Mouse (Mus musculus) frontal cortex, postnatal 14 days (tissue): ENCODE data around the gene Ovol3.
A peak's percentile ranks its signal among the peaks of the same experiment; 100 is the strongest.
"Not testable (repeated sequence)": the region's sequence is repeated elsewhere in the genome, so short reads cannot be mapped to it uniquely, and the experiment has no call there.

Source experiments
- DNase-seq, 2 experiments: peaks; one replicate each; pipeline ENCODE4 v3.0.0; 2022; ENCODE audit warnings: low spot score in 2 of 2

Ovol3 gene

GRCm38 (mm10) chr7:30235625-30236024, at the start of gene Ovol3:
Gene Ovol3 (minus strand): TSS chr7:30235725.
- DNase-seq, result no peak

- no peak for DNase-seq
These were observed 47.2 kb upstream of the Ovol3 start for GRCm38 (mm10) chr7:30282740-30283139.

- DNase-seq, result no peak
These were observed 46.0 kb upstream of the Ovol3 start for GRCm38 (mm10) chr7:30281522-30281921.

GRCm38 (mm10) chr7:30280670-30281138, 45.2 kb upstream of the Ovol3 start:
- peak; percentile 77 to 83 for DNase-seq

GRCm38 (mm10) chr7:30279951-30280669, 44.6 kb upstream of the Ovol3 start, which contains the start of the genes Thap8 and Wdr62:
Gene Thap8 (plus strand): TSS chr7:30280094.
Gene Wdr62 (minus strand): TSS chr7:30280419.
- DNase-seq, result peak; percentile 83 to 88

- no peak for DNase-seq
These were observed 44.0 kb upstream of the Ovol3 start for GRCm38 (mm10) chr7:30279536-30279935.

GRCm38 (mm10) chr7:30278911-30279310, 43.4 kb upstream of the Ovol3 start:
- no peak for DNase-seq

- no peak for DNase-seq
These were observed 38.9 kb upstream of the Ovol3 start for GRCm38 (mm10) chr7:30274383-30274782.

- no peak for DNase-seq
These were observed 34.1 kb upstream of the Ovol3 start for GRCm38 (mm10) chr7:30269641-30270040.

- DNase-seq, result no peak
These were observed 31.3 kb upstream of the Ovol3 start for GRCm38 (mm10) chr7:30266780-30267179.

GRCm38 (mm10) chr7:30265935-30266334, 30.4 kb upstream of the Ovol3 start:
- DNase-seq, result no peak

- no peak for DNase-seq
These were observed 30.0 kb upstream of the Ovol3 start for GRCm38 (mm10) chr7:30265531-30265930.

GRCm38 (mm10) chr7:30265041-30265440, 29.5 kb upstream of the Ovol3 start:
- no peak for DNase-seq

- no peak for DNase-seq
These were observed 16.7 kb upstream of the Ovol3 start for GRCm38 (mm10) chr7:30251956-30252954.

- DNase-seq, result not testable (repeated sequence)
These were observed 1.8 kb upstream of the Ovol3 start for GRCm38 (mm10) chr7:30237374-30237773.

- DNase-seq, result no peak
These were observed 434 bp downstream of the Ovol3 start for GRCm38 (mm10) chr7:30235091-30235490.

GRCm38 (mm10) chr7:30234276-30234858, 1.2 kb downstream of the Ovol3 start:
- DNase-seq, result no peak

GRCm38 (mm10) chr7:30233387-30233786, 2.1 kb downstream of the Ovol3 start:
- DNase-seq, result peak in 1 of 2 experiments; percentile 19

- DNase-seq, result peak; percentile 37 to 50
These were observed 2.8 kb downstream of the Ovol3 start for GRCm38 (mm10) chr7:30232631-30233148.

- peak; percentile 97 to 99 for DNase-seq
These were observed 3.7 kb downstream of the Ovol3 start, which contains the start of the genes Polr2i and Tbcb for GRCm38 (mm10) chr7:30231669-30232454. Gene Polr2i (plus strand): TSS chr7:30231948. Gene Tbcb (minus strand): TSS chr7:30232272.

GRCm38 (mm10) chr7:30231328-30231668, 4.2 kb downstream of the Ovol3 start:
- no peak for DNase-seq
